Mouse (Mus musculus) cerebellum, adult 2 months (tissue): ENCODE data around the gene Rnf20.

Experiments used
- CTCF ChIP-seq: fragments of 200-500 bp; IDR thresholded peaks from 2 replicates; pipeline ENCODE4 v1.5.1; 2011; ENCODE audit warnings: low read depth, mild to moderate bottlenecking, control low read depth, low read length, moderate library complexity, borderline replicate concordance; ENCODE audit not compliant: insufficient read depth
- POLR2A ChIP-seq: fragments of 200-500 bp; IDR thresholded peaks from 2 replicates; pipeline ENCODE4 v1.6.1; 2011; ENCODE audit warnings: low read length, control low read depth, borderline replicate concordance; ENCODE audit not compliant: insufficient read depth

DNA sequence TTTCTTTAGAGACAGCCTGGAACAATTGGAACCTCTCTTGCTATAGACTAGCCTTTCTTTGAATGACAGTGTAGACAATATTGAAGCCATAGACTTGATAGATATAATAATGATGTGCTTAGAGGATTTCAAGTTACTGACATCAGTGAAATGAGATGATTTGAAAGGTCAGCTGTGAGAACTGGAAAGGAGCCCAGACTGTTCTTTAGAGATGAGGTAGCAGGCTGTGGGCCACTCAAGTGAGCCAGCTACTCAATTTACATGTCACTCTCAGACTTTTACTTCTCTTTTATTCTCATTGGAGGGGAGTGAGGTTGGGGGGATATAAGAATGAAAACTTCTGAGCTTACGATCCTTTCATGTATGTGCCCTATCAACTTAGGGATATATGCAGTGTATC lies 27.6 kb downstream of the Rnf20 start:
- TF ChIP-seq CTCF (no peak), POLR2A (no peak)
